Mouse (Mus musculus): Measurements from ENCODE around the gene C8g. TPM values are rescaled to one million over a fixed set of nuclear protein-coding genes. Genes with fewer than 3 reads are reported as not detected.

The C8g gene
- total RNA-seq, 2 experiments from 2014 or later: 0.87 to 1.1 TPM

DNA sequence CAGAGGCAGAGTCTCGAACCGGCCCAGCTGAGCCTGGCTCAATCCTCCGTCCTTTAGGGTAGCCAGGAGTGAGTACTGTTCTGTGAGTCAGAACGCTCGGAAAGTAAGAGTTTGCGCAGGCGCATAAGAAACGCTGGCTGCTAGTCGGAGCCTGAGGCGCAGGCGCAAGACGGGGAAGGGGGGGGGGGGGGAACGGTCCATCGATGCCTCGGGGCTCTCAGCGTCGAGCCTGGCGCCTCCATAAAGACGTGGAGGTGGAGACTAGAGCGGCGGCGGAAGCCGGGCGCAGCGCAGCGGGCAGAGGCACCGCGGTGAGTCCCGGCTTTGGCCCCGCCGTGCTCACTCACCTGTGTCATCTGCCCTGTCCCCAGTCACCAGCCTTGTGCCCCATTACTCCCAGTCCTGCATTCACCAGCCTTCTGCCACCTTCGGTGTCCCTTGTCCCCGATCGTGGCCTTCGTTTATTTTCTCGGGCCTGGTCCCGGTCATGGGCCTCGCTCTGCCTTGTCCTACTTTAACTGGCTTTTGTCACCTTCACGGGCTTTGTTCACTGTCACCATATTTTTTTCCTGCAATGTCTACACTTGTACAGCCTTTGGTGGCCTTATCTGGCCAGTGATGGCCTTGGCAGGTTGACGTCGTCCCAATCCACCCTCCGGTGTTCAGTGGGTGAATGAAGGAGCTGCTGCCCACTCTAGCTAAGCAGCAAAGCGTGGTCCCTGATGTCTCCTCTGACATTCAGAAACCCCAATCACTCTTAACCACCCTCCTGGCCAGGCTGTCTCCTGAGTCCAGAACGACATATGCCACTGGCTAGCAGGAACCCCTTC lies 728 bp downstream of the C8g start, which contains the start of gene Fbxw5:
Fbxw5 (plus strand) TSS at position 175 of the 830 bp plus-strand sequence.
- DNase-seq (ENCODE audit: extremely low spot score in 1 of 2, low spot score in 1 of 2): peak; percentile 70 to 82

DNA sequence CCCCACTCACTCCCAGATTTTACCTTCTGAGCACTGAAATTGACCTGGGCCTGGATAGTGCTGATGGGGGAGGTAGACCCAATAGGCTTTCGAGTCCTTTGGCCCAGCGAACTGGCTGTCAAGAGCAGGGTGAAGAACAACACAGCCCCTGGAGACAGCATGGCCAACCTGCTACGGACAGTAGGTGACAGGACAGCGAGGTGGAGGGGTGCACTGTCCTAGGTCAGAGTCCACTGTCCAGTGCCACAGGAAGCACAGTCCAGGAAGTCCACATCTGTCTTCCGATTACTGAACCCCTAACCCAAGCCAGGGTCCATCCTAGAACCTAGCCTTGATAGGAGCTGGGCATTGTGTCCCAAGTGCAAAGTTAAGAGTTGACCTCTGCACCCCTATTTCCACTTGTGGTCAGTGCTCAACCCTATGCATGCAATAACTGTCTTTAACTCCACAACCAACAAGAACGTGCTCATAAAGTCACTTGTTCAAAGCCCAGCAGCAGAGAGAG lies 1.4 kb downstream of the C8g start:
- no peak for DNase-seq (ENCODE audit: extremely low spot score in 1 of 2, low spot score in 1 of 2)

DNA sequence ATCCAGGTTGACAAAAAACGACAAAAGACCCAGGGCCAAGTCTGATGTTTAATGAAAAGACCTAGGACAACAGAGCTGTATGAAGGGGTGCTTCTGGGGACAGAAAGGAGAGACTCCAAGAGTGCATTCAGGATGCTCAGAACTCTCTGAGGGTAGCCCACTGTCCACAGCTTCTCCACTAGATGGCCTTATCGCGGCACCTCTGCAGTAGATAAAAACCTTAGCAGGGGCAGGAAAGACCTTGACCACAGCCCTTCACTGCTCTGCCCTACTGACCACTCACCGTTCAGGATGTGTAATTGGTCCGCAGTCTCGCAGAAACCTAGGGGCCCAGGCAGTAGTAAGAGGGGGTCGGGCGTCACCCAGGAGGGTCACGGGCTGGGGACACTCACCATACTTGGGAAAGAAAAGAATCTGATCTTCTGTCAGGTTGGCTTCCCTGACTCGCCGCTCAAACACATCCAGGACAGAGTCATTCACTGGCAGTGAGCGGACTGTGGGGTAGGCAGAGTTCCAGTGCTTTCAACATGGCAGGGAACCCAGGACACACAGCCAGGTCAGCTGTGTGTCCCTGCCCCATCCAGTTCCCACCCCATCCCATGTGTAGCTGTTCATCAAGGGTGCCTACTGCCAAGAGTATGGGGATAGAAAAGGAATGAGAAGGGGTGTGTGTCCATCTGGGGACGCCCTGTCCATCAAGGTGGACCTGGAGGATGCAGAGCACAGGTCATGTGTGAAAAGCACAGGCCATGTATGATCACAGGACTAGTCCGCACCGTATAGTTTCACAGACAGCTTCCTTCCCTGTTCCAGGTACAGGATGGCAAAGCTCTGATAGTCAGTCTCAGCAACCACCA lies 2.7 kb downstream of the C8g start:
- DNase-seq (ENCODE audit: extremely low spot score in 1 of 2, low spot score in 1 of 2): no peak

DNA sequence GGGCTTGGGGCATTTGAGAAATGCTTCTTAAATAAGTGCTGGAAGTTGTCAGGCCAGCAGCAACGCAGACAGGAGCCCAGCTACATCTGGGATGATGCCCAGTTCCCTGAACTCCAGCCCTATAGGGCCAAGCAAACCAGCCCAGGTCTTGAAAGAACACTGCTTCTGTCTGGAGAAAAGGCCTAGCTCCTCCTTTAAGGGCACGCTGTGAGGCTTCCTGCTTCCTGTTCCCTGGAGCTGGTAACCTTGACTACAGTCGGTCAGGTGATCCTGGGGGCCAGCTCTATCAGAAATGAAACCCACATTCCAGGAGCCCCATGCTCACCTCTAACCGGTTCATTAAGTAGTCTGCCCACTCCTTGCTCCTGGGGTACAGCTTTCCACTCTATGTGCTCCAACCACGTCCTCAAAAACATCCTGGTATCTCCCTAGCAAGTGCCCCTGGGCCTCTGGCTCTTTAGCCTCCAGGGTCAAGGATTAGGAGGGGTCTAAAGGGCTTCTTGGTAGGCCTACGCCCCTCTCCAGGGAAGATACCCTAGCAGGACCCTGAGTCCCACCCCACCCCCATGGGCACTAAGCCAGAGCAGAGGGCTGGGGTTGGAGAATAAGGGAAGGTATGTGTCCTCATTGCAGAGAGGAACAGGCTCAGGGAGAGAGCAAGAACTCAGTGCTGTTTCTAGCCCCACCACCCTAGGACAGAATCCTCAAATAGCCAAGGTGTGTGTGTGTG lies 3.5 kb downstream of the C8g start:
- no peak for DNase-seq (ENCODE audit: extremely low spot score in 1 of 2, low spot score in 1 of 2)

DNA sequence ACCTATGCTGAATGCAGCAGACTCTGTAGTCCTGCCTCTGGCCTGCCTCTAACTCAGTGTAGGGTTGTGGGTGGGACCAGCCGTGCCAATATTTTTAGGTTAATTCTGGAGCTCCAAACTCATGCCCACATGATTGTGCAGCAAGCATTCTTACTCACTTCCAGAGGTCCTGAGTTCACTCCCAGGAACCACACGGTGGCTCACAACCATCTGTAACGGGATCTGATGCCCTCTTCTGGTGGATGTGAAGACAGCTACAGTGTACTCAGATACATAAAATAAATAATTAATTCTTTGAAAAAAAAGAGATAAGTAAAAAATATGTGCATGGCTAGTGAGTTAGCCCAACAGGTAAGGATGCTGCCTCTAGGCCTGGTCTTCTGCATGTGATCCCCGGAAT lies 5.1 kb downstream of the C8g start:
- DNase-seq (ENCODE audit: extremely low spot score in 1 of 2, low spot score in 1 of 2): no peak

DNA sequence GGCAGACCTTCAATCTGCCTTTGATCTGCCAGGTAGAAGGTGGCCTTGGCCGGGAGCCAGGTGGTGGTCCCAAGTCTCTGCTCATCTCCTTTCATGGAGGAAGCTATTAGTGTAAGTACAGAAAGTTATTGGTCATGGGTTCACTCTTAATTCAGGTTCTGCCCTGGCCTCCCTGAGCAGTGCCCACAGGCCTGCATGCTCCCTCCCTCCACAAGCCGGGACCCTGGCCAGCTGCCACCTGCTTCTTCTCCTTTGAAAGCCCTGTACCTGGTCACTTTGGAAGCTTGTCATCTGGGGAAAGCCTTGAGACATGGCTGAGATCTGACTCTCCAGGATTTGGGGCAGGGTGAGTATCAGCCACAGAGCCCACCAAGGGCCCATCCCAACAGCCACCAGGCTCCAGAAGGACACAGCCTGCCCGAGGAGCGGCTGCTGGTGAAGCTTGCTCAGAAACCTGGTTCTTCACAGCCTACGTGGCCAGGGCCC lies 8.0 kb downstream of the C8g start, which contains the start of gene Lcn12:
Lcn12 (minus strand) TSS at position 436 of the 486 bp plus-strand sequence.
- DNase-seq (ENCODE audit: extremely low spot score in 1 of 2, low spot score in 1 of 2): no peak

DNA sequence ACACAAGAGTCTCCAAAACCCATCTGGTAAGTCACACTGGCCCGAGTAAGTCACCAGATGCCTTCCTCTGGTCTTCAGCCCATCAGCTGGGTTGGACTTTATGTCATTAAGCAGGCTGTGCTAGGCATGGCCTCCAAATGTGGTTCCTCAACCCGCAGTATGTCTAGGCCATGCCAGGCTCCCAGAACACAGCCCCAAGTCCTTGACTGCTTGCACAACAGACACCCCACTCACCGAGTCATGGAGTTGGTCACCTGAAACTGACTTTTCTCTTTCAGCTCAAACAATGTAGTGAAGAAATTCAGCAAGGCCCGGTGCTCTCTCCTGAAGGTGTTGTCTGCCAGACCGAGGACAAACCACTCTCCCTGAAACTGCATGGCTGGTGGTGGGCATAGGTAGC lies 8.5 kb downstream of the C8g start:
- no peak for DNase-seq (ENCODE audit: extremely low spot score in 1 of 2, low spot score in 1 of 2)

DNA sequence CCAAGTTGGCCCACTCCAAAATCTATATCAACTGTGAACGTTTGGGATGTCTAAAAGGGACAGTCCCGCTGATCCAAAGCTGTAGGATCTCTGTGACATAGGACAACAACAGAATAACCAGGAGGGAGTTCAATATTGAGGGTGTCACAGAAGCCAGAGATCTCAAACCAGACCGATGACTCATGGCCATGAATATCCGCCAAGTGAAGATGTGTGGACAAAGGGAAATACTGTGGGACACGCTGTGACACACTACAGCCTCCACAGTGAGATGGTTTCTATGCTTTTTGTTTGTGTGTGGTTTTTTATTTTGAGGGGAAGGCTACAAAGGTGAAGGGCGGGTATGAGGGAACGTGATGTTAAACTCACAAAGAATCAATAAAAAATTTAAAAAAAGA lies 12.8 kb downstream of the C8g start:
- DNase-seq (ENCODE audit: extremely low spot score in 1 of 2, low spot score in 1 of 2): no peak

DNA sequence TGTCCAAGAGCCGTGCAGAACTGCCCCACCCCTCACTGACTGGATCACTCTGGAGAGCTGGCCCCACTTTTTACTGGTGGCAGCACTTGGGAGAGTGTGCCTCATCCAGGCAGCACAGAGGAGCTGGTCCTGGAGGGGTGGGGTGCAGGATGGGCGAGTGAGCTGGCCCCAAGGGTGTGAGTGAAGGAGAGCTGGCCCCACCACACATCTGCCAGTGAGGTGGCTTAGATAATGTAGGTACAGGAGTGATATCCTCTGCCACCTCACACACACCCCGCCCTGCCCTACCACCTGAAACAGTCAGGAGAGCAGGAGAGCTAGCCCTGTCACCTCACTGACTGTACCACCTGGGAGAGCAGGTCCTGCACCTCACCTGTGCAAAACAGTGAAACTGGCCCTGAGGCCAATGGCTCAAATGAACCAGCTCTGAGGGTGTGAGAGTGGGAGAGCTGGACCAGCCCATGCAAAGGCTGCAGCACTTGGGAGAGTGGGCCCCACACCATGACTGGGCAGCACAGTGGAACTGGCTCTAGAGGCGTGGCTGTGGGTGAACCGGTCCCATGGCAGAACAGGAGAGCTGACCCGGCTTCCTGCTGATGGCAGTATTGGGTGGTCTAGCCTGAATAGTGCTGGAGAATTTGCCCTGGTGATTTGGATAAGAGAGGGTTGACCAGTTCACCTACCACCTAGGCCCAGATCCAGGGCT lies 13.4 kb downstream of the C8g start:
- no peak for DNase-seq (ENCODE audit: extremely low spot score in 1 of 2, low spot score in 1 of 2)

DNA sequence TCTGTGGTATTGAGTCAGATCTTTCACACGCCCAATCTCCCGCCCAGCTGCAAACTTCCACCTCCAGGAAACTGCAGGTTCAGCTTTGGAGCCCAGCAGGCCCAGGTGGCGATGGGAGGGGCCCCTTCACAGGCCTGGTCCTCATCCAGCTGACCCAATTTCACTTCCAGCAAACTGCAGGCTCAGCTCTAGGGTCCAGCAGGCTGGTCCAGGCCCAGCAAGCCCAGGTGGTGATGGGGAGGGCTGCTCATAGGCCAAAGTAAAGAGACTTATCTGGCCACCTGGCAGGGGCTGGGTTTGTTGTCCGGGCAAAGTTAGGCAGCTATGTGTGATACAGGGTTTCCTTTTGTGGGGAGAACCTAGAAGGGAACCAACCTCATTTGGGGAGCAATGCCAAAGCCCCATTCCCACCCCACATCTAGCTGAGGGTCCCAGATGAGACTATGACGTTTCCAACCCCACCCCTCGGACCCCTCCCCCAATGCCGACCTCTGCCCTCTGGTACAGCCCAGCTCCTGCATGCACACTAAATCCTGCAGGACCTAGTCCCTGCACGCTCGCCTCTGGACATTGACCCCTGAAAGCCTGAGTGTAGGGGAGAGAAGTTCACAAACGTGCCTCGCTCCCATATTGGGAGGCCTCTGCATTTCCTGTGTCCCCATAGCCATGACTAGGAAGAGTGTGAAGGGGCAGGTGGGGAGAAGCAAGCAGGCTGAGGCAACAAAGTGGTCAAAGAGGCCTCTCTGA lies 16.4 kb downstream of the C8g start:
- no peak for DNase-seq (ENCODE audit: extremely low spot score in 1 of 2, low spot score in 1 of 2)

DNA sequence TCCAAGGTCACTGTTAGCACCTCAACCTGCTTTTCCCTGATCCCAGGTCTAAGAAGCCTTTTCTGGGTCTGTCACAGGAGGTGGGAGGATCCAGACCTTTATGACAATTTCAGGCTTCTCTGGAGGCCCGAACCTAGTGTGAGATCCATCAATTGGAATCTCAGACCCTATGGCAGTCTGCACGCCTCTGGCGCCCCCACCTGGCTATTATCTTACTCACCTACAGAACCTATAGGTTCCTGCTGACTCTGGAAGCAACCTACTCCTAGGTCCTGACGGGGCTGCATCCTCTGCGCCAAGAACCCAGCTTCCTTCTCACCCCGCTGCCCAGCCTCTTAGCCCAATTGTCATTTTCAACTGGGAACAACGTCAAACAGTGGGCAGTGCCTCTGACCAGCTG lies 18.6 kb downstream of the C8g start:
- DNase-seq (ENCODE audit: extremely low spot score in 1 of 2, low spot score in 1 of 2): peak in 1 of 2 experiments; percentile 37

DNA sequence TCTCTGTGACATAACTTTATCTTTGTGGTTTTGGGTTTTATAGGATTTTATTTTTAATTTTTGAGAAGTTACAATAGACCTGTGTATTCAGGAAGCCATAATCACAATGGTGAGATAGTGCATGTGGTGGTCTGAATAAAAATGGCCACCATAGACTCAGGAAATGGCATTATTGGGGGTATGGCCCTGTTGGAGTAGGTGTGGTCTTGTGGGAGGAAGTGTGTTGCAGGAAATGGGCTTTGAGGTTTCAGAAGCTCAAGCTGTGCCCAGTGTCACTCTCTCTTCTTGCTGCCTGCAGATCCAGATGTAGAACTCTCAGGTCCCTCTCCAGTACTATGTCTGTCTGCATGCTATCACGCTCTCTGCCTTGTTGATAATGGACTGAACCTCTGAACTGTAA lies 21.0 kb downstream of the C8g start:
- no peak for DNase-seq (ENCODE audit: extremely low spot score in 1 of 2, low spot score in 1 of 2)

DNA sequence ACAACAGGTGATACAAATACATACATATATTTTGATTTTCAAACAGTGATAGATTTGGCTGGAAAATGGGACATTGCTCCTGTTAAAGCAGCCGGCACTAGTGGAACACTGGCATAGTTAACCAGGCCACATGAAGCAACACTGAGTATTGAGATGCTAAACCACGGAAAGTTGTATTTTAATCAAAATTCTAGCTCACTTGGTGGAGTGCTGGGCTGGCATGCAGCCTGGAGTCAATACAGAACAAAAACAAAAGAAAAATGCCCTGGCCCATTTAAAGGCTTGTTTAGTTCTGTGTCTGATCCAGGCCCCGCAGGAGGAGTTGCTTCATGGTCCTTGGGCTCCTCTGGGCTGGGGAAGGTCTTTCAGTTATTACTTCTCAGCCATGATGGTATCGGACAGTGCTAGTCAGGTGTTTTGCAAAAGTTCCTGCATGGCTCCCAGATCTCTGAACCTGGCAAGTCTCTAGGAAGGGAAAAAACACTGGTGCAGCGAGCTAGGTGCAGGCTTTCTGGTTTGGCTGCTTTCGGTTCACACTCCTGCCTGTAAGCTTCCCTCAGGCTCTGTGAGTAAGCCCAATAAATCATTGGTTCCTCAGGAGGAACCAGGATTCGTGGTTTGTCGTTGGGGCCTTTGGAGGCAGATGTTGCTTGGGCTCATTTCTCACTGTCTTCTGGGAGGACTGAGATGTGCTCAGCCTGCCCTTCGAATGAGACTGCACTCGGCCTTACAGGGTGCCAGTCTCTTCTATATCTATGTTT lies 21.8 kb downstream of the C8g start:
- DNase-seq (ENCODE audit: extremely low spot score in 1 of 2, low spot score in 1 of 2): no peak

DNA sequence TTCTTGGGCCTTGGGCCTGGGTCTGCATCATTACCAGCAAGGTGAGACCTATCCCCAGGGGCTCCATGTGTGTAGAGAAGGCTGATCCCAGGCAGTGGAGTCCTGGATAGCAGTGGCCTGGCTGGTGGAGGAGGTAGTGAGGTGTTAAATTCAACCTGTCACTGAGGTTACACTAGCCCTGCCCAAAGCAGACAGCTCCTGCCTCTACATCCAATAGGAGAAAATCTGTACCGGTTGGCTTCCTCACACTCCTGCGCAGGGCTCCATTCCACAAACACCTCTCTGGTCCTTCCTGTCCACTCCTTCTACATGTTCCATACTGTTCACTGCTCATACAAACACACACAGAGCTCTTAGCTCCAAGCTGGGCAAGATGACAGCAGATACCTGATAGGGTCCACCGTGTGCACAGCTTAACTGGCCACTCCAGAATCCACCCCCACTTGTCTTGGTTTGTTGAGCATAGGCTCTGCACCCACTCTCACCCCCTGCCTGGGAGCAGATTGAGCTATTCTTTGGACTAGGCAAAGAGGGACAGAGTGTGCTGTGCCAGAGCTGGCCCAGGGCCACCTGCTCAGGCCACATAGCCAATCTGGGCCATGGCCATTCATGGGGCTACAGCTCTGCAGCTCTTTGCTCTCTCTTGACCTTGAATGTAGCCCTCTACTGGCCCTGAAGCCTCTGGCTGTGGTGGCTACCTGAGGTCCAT lies 23.4 kb downstream of the C8g start:
- DNase-seq (ENCODE audit: extremely low spot score in 1 of 2, low spot score in 1 of 2): peak in 1 of 2 experiments; percentile 31

DNA sequence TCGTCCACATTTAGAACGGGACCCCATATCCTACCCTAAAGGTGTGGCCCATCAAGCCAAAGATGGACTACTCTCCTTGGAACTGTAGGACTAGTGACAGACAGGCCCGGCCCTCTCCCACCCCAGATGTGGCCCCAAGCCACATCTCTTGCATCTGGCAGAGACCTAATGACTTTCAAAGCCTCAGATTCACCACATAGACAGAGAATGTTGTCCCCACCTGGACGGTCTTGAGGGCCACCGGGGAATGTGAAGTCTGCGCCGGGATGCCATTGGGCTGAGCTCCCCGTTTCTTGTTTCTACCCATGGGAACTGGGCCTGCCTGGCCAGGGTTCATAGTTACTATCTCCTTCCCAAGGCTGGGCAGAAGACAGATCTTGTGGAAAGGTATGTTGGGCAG lies 24.0 kb downstream of the C8g start:
- DNase-seq (ENCODE audit: extremely low spot score in 1 of 2, low spot score in 1 of 2): no peak

DNA sequence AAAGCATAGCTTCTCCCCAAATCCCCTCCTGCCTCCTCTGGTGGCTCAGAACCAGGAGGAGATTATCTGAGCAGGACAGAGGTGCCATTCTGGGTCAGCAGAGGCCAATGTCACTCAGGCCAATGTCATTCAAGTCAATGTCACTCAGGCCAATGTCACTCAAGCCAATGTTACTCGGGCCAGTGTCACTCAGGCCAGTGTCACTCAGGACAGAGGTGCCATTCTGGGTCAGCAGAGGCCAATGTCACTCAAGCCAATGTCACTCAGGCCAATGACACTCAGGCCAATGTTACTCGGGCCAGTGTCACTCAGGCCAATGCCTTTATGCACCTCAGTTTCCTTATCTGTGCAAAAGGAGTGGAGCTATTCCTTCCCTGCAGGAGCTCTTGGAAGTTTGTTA lies 29.0 kb downstream of the C8g start:
- DNase-seq (ENCODE audit: extremely low spot score in 1 of 2, low spot score in 1 of 2): no peak

DNA sequence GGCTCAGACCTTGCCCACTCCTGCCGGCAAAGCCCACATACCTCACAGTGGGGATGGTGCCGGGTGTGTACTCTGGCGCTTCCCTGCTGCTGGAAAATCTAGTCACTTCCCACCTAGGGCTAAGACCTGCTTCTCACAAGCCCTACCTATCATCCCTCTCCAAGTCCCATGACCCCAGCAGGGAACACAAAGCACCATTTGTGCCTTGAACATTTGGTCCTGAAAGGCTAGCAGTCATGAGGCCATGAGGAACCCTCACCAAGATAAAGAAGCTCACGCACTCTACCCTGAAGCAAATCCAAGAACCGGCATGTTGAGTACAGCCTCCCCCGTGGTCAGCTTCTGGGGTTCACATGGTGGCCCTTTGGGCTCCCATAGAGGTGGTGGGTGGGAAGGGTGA lies 31.6 kb downstream of the C8g start, which contains the start of gene Ptgds:
Ptgds (minus strand) TSS at position 78 of the 400 bp plus-strand sequence.
- DNase-seq (ENCODE audit: extremely low spot score in 1 of 2, low spot score in 1 of 2): no peak
